Mouse (Mus musculus): ENCODE data around the gene Fibp.

- TF ChIP-seq CTCF (IDR thresholded peaks at IDR 0.05) (no peak), EP300 (IDR thresholded peaks at IDR 0.05) (no peak)
Measured at GRCm38 (mm10) chr19:5475069-5475714, 14.8 kb downstream of the Fibp start.
